Mouse (Mus musculus) gastrocnemius, postnatal 4 days (tissue): Measurements from ENCODE around the gene Gm20604. TPM values are rescaled to one million over a fixed set of nuclear protein-coding genes. Genes with fewer than 3 reads are reported as not detected.

Experiments
- total RNA-seq, 2 experiments: library from RNA; stranded (reverse); gene quantifications; 2 replicates each; pipeline ENCODE4 v1.2.3; 2021

Gene Gm20604
- total RNA-seq, 2 experiments from 2014 or later, result 4.7 to 5.4 TPM

Other genes starting within 250 kb of the Gm20604 start
- gene Chga, start 203.7 kb downstream of the Gm20604 start, total RNA-seq, result under 1 TPM in 1 of 2 experiments, not detected in 1; 0.20 TPM
- gene Itpk1, start 53.7 kb downstream of the Gm20604 start, total RNA-seq, result 10 to 100 TPM; 10.0 to 10.1 TPM
- 1 to 10 TPM; 7.6 to 7.8 TPM for gene Moap1, start 15.0 kb downstream of the Gm20604 start, total RNA-seq
- gene Tmem251, start 14.9 kb downstream of the Gm20604 start, total RNA-seq, result 1 to 10 TPM; 2.8 to 3.6 TPM
- gene Gm28051, start 907 bp downstream of the Gm20604 start, total RNA-seq, result not detected
- 10 to 100 TPM in 1 of 2 experiments, 1 to 10 TPM in 1; 9.5 to 10.9 TPM for gene Gon7, start 869 bp downstream of the Gm20604 start, total RNA-seq
- 10 to 100 TPM; 28.7 to 31.1 TPM for gene Ubr7, start 705 bp downstream of the Gm20604 start, total RNA-seq
- 10 to 100 TPM; 31.9 to 32.4 TPM for gene Btbd7, start 119.8 kb upstream of the Gm20604 start, total RNA-seq
- gene Cox8c, start 140.6 kb upstream of the Gm20604 start, total RNA-seq, result not detected
- gene Unc79, start 190.2 kb upstream of the Gm20604 start, total RNA-seq, result under 1 TPM; 0.15 to 0.26 TPM